ENCODE assay signal across 10 mouse cellular contexts in the genomic region with DNA sequence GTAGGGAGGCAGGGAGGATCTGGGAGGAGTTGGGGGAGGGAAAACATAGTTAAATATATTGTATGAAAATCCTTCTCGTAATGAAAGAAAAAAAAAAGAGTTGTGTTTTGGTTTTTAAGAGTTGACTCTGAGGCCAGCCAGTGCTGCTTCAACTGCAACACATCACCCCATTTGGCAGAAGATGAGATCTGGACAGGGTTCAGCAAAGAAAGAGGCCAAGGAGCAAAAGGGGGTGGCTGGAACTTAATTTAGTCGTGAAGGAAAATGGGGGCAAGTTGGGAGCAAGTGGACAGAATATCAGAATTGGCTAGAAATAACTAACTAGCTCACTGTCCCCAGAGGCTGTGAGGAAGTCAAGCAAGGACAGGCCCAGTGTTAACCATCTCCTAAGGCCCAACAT. TPM values are rescaled to one million over a fixed set of nuclear protein-coding genes. Genes with fewer than 3 reads are reported as not detected.
A peak's percentile ranks its signal among the peaks of the same experiment; 100 is the strongest.
DNase-seq lines count a peak whose midpoint lies in the region; ATAC-seq and TF ChIP-seq lines count a peak whose summit lies in the region.
"Had no signal": no experiment of that assay in that cellular context is flagged by ENCODE, and none has a peak within 500 bp of the region (broad histone marks: within the 10 kb centered on the region; RNA-seq: fewer than 3 reads in every experiment).

No protein-coding gene starts in this region.

- H3K79me2 ChIP-seq in CH12.LX (replicated peaks; ENCODE audit: control insufficient read depth, extremely low read depth, insufficient read depth, poor library complexity, severe bottlenecking), result no peaks in the 10 kb centered on the region

- no peak for ATAC-seq in forebrain, postnatal 0 days
- no peak for ATAC-seq in forebrain, embryonic 13.5 days

- no peak overlapping the region for H3K9ac ChIP-seq in CH12.LX (ENCODE audit: insufficient read depth, low read depth)
- no peak overlapping the region for H3K9ac ChIP-seq in forebrain, postnatal 0 days
- no peak overlapping the region for H3K9ac ChIP-seq in forebrain, embryonic 13.5 days

- TF ChIP-seq POLR2A in CH12.LX (IDR thresholded peaks at IDR 0.05; ENCODE audit: low read depth, low read length), result no peak
- no peak for TF ChIP-seq POLR2A in lung, adult 2 months (IDR thresholded peaks at IDR 0.05; ENCODE audit: borderline replicate concordance, extremely low read depth, low read depth, low read length)

- no peak overlapping the region for H3K4me2 ChIP-seq in CH12.LX (ENCODE audit: insufficient read depth, low read depth, poor library complexity, severe bottlenecking)
- H3K4me2 ChIP-seq in forebrain, postnatal 0 days (ENCODE audit: low read depth), result no peak overlapping the region
- no peak overlapping the region for H3K4me2 ChIP-seq in forebrain, embryonic 13.5 days

- dilution Hi-C loops in CH12.LX (cut with MboI; ENCODE audit: extremely low pct_ligation_motif_present, extremely low pct_unique_long_range_greater_than_20kb, low sequenced_read_pairs), result no loop called here

- 57% methylated on average over 2 of the region's 2 CpGs for WGBS in lung, adult 2 months
- 65% methylated on average over 2 of the region's 2 CpGs for WGBS in forebrain, postnatal 0 days
- 76% methylated on average over 2 of the region's 2 CpGs for WGBS in forebrain, embryonic 13.5 days

- no peak overlapping the region for H3K4me3 ChIP-seq in CH12.LX (replicated peaks in 1 of 3; ENCODE audit: low read depth in 2 of 3, low read length in 2 of 3, poor library complexity in 1 of 3)
- no peak overlapping the region for H3K4me3 ChIP-seq in lung, adult 2 months (replicated peaks; ENCODE audit: extremely low read depth, low read depth, low read length)
- no peak overlapping the region for H3K4me3 ChIP-seq in forebrain, postnatal 0 days (ENCODE audit: low read depth, low read length)
- H3K4me3 ChIP-seq in forebrain, embryonic 13.5 days, result no peak overlapping the region
- H3K4me3 ChIP-seq: left cerebral cortex, adult 2 months had no signal

- TF ChIP-seq RAD21 in CH12.LX (IDR thresholded peaks at IDR 0.05; ENCODE audit: low read depth, low read length), result no peak

- no peaks in the 10 kb centered on the region for H3K9me3 ChIP-seq in CH12.LX (replicated peaks; ENCODE audit: low read length)
- H3K9me3 ChIP-seq in forebrain, postnatal 0 days (ENCODE audit: low read length), result no peaks in the 10 kb centered on the region
- no peaks in the 10 kb centered on the region for H3K9me3 ChIP-seq in forebrain, embryonic 13.5 days (replicated peaks)

- peaks cover 0 to 32% of the 10 kb centered on the region in 2 experiments; a peak in 3 of 4 replicates for H3K4me1 ChIP-seq in CH12.LX (ENCODE audit: control insufficient read depth in 1 of 2, insufficient read depth in 2 of 2)
- H3K4me1 ChIP-seq in lung, adult 2 months (ENCODE audit: control insufficient read depth, insufficient read depth, low read length), result no peaks in the 10 kb centered on the region
- H3K4me1 ChIP-seq in forebrain, postnatal 0 days (ENCODE audit: insufficient read depth), result no peaks in the 10 kb centered on the region
- H3K4me1 ChIP-seq in forebrain, embryonic 13.5 days, result 0 out of 2 replicates have a peak, but pooled peaks cover 5% of the 10 kb centered on the region

- H3K36me3 ChIP-seq in CH12.LX (replicated peaks in 1 of 2; ENCODE audit: control insufficient read depth in 1 of 2, insufficient read depth in 1 of 2, low read length in 1 of 2), result no peaks in the 10 kb centered on the region
- no peaks in the 10 kb centered on the region for H3K36me3 ChIP-seq in forebrain, postnatal 0 days (ENCODE audit: insufficient read depth)
- no peaks in the 10 kb centered on the region for H3K36me3 ChIP-seq in forebrain, embryonic 13.5 days (ENCODE audit: poor library complexity, severe bottlenecking)

- H3K27ac ChIP-seq in CH12.LX (ENCODE audit: insufficient read depth, low read depth), result no peak overlapping the region
- no peak overlapping the region for H3K27ac ChIP-seq in forebrain, postnatal 0 days (ENCODE audit: low read depth, low read length)
- no peak overlapping the region for H3K27ac ChIP-seq in forebrain, embryonic 13.5 days
- H3K27ac ChIP-seq: left cerebral cortex, adult 2 months; macrophage had no signal

- no peaks in the 10 kb centered on the region for H3K27me3 ChIP-seq in CH12.LX (replicated peaks)
- no peaks in the 10 kb centered on the region for H3K27me3 ChIP-seq in forebrain, postnatal 0 days (ENCODE audit: insufficient read depth, low read length)
- no peaks in the 10 kb centered on the region for H3K27me3 ChIP-seq in forebrain, embryonic 13.5 days

- peak; percentile 42 for DNase-seq in adrenal gland, adult 2 months
- DNase-seq in adrenal gland, postnatal 4 days (ENCODE audit: low spot score in 2 of 2), result no peak
- DNase-seq in CH12.LX (ENCODE audit: extremely low read depth), result peak; percentile 32
- peak; percentile 83 to 89 for DNase-seq in heart, adult 9 months (ENCODE audit: low spot score in 2 of 2)
- DNase-seq in lung, adult 2 months, result peak; percentile 8
- no peak for DNase-seq in forebrain, postnatal 0 days
- no peak for DNase-seq in frontal cortex, postnatal 36 days (ENCODE audit: low spot score in 2 of 2)

- no peak for TF ChIP-seq CTCF in CH12.LX (conservative IDR thresholded peaks at IDR 0.05 in 1 of 2, IDR thresholded peaks at IDR 0.05 in 1 of 2; ENCODE audit: low read depth in 2 of 2, low read length in 2 of 2)
- no peak for TF ChIP-seq CTCF in lung, adult 2 months (IDR thresholded peaks at IDR 0.05; ENCODE audit: insufficient read depth, low read length)
- no peak for TF ChIP-seq CTCF in forebrain, postnatal 0 days (IDR thresholded peaks at IDR 0.05; ENCODE audit: low read depth)

- TF ChIP-seq EP300 in CH12.LX (IDR thresholded peaks at IDR 0.05; ENCODE audit: low read length), result no peak

- in situ Hi-C loops in CH12.LX (cut with MboI; ENCODE audit: low pct_ligation_motif_present, low pct_unique_long_range_greater_than_20kb, low sequenced_read_pairs), result no loop called here

TF ChIP-seq in CH12.LX, 34 proteins besides CTCF, POLR2A, EP300 and RAD21:
- TF ChIP-seq IRF4 (IDR thresholded peaks at IDR 0.05; ENCODE audit: low read depth, low read length) (no peak), MEF2A (IDR thresholded peaks at IDR 0.05; ENCODE audit: borderline replicate concordance, low read depth, low read length) (peak; percentile 17; the same call in 1 of the 2 replicates), UBTF (IDR thresholded peaks at IDR 0.05; ENCODE audit: low read depth, low read length) (no peak), SMC3 (IDR thresholded peaks at IDR 0.05; ENCODE audit: low read depth, low read length) (no peak)

RNA-seq across cellular contexts. Expression of gene Adamts12, which starts 51.7 kb away (rescaled TPM):
- total RNA-seq in adrenal gland, adult 2 months (2021), result 1 to 10 TPM; 3.8 to 4.0 TPM
- polyA plus RNA-seq in adrenal gland, adult 2 months (2012; rRNA removed), result 0.40 and 0.48 TPM in 2 replicates
- total RNA-seq in adrenal gland, postnatal 4 days (2021), result 10 to 100 TPM; 18.0 to 19.5 TPM
- total RNA-seq in CH12.LX (2012; rRNA removed) (0.04 TPM in 1 of 2 replicates, not detected in the other), CH12.LX (2014; rRNA removed) (0.04 and 0.12 TPM in 2 replicates)
- polyA plus RNA-seq in CH12.LX (2012; ENCODE audit: insufficient read length, low read depth), result 0.03 TPM in 2 replicates
- polyA plus RNA-seq in lung, adult 2 months (2012; rRNA removed), result 0.74 and 1.2 TPM in 2 replicates
- total RNA-seq in forebrain, postnatal 0 days (2014; rRNA removed), result 4.0 and 5.4 TPM in 2 replicates
- polyA plus RNA-seq in forebrain, postnatal 0 days (2015; fragmentation: Nextera tagmentation; extraction: Ambion mirVana), result 0.34 and 0.58 TPM in 2 replicates
- 0.72 and 0.92 TPM in 2 replicates for polyA plus RNA-seq in forebrain, embryonic 13.5 days (2015; fragmentation: Nextera tagmentation; extraction: Ambion mirVana)

Comparison
In these comparisons a context has a peak if more than half of its experiments do, and no peak if none do; other contexts are left out.
1. DNase-seq: peak in adrenal gland, adult 2 months (single experiment), CH12.LX (single experiment), heart, adult 9 months (2 of 2) and lung, adult 2 months (single experiment); none in adrenal gland, postnatal 4 days (0 of 2), forebrain, postnatal 0 days (single experiment) and frontal cortex, postnatal 36 days (0 of 2).